Mouse (Mus musculus): ENCODE results near the gene Mybpc2. TPM values are rescaled to one million over a fixed set of nuclear protein-coding genes. Genes with fewer than 3 reads are reported as not detected.

Gene Mybpc2
- total RNA-seq, 2 experiments from 2014 or later, result 16.0 to 22.8 TPM

Small RNA genes within 50 kb of the gene (microRNA-seq; reads per million reads assigned to microRNA genes)
- 4.7 reads per million, percentile 12 among the genes with 10 or more reads in this experiment for gene Mir7052
- not detected for gene Mir7053

Other genes with a start within 250 kb of the Mybpc2 start
- 1 to 10 TPM in 1 of 2 experiments, under 1 TPM in 1; 0.87 to 1.0 TPM for gene Clec11a, start 217.8 kb downstream of the Mybpc2 start, total RNA-seq (2021)
- gene Shank1, start 214.4 kb downstream of the Mybpc2 start, total RNA-seq (2021), result 1 to 10 TPM; 1.6 to 2.0 TPM
- gene Syt3, start 140.6 kb downstream of the Mybpc2 start, total RNA-seq (2021), result 1 to 10 TPM; 1.3 to 2.2 TPM
- gene 1700008O03Rik, start 138.8 kb downstream of the Mybpc2 start, total RNA-seq (2021), result under 1 TPM; 0.28 to 0.62 TPM
- gene Lrrc4b, start 95.6 kb downstream of the Mybpc2 start, total RNA-seq (2021), result 10 to 100 TPM; 27.9 to 32.7 TPM
- gene Aspdh, start 59.3 kb downstream of the Mybpc2 start, total RNA-seq (2021), result 1 to 10 TPM in 1 of 2 experiments, under 1 TPM in 1; 0.70 to 1.3 TPM
- 100 to 1,000 TPM; 158 to 161 TPM for gene Josd2, start 56.7 kb downstream of the Mybpc2 start, total RNA-seq (2021)
- gene Emc10, start 28.1 kb downstream of the Mybpc2 start, total RNA-seq (2021), result 10 to 100 TPM; 96.9 to 99.6 TPM
- 1 to 10 TPM; 3.7 to 4.0 TPM for gene Fam71e1, start 28.1 kb downstream of the Mybpc2 start, total RNA-seq (2021)
- gene Spib, start 7.4 kb upstream of the Mybpc2 start, total RNA-seq (2021), result under 1 TPM; 0.18 to 0.53 TPM
- gene Pold1, start 24.2 kb upstream of the Mybpc2 start, total RNA-seq (2021), result 10 to 100 TPM; 12.5 to 12.8 TPM
- gene Nr1h2, start 29.3 kb upstream of the Mybpc2 start, total RNA-seq (2021), result 10 to 100 TPM; 40.7 to 48.4 TPM
- gene Napsa, start 47.7 kb upstream of the Mybpc2 start, total RNA-seq (2021), result under 1 TPM; 0.31 to 0.64 TPM
- gene Kcnc3, start 66.0 kb upstream of the Mybpc2 start, total RNA-seq (2021), result 1 to 10 TPM; 1.9 to 2.3 TPM
- gene Myh14, start 146.2 kb upstream of the Mybpc2 start, total RNA-seq (2021), result 10 to 100 TPM; 72.2 to 80.8 TPM
- gene Izumo2, start 184.1 kb upstream of the Mybpc2 start, total RNA-seq (2021), result not detected
- 10 to 100 TPM; 22.8 to 24.3 TPM for gene Vrk3, start 223.8 kb upstream of the Mybpc2 start, total RNA-seq (2021)
- gene Zfp473, start 226.4 kb upstream of the Mybpc2 start, total RNA-seq (2021), result under 1 TPM in 1 of 2 experiments, not detected in 1; 0.21 TPM